Mouse (Mus musculus): ENCODE measurements around the gene Stk10. TPM values are rescaled to one million over a fixed set of nuclear protein-coding genes. Genes with fewer than 3 reads are reported as not detected.

Stk10 gene
- polyA plus RNA-seq, 1 experiment from 2014 or later: 1.6 TPM

DNA sequence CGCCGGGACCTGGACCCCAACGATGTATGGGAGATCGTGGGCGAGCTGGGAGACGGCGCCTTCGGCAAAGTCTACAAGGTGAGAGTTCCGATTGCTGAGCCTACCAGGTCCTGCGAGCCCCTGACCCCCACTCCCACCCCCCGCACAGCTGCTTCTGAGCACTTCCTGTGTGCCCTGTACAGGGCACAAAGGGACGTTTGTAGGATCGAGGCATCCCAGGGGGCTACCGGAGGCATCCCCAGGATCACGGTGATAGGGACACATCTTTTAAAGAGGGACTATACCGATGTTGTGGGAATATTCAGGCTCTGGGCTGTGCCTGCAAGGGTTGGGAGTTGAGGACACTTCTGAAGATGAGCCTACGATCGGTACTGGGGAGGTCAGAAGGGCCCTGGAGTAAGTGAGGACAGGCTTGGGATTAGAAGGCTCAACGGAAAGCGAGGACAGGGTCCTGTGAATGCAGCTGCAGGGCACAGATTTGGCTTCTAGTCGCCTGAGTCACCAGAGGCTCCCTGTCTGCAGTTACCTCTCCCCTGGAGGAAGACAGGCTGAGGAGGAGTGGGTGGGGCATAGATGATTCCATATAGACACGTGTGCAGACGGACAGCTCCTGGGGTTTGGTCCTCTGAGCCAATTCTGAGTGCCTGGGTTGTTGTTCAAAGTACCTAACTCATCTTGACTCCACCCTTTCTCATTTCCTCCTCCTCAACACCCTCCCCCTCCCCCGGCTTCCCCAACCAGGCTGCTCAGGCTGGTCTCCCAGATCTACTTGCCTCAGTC, 567 bp downstream of the Stk10 start:
- Histone ChIP-seq H3K4me2 (peak overlapping the region; percentile 100), H3K4me3 (ENCODE audit: low read depth, low read length) (peak overlapping the region; percentile 69), H3K27me3 (ENCODE audit: control insufficient read depth, insufficient read depth, low read length) (no peaks in the 10 kb centered on the region), H3K9me3 (replicated peaks; ENCODE audit: control insufficient read depth, low read length) (no peaks in the 10 kb centered on the region), H3K4me1 (ENCODE audit: control insufficient read depth, insufficient read depth, low read length) (peaks cover 6% of the 10 kb centered on the region; the same call in 1 of the 2 replicates), H3K9ac (ENCODE audit: low read depth, low read length) (peak overlapping the region; percentile 77), H3K27ac (ENCODE audit: low read depth, low read length) (no peak overlapping the region), H3K36me3 (ENCODE audit: control insufficient read depth, insufficient read depth, low read length) (no peaks in the 10 kb centered on the region; the same call in 1 of the 2 replicates)
- ATAC-seq (replicated peaks; ENCODE audit: insufficient number of reproducible peaks, low FRiP score, low TSS enrichment): peak; percentile 51; the same call in 1 of the 2 replicates
- WGBS (ENCODE audit: insufficient replicate concordance): 1% methylated on average over 24 of the region's 24 CpGs

DNA sequence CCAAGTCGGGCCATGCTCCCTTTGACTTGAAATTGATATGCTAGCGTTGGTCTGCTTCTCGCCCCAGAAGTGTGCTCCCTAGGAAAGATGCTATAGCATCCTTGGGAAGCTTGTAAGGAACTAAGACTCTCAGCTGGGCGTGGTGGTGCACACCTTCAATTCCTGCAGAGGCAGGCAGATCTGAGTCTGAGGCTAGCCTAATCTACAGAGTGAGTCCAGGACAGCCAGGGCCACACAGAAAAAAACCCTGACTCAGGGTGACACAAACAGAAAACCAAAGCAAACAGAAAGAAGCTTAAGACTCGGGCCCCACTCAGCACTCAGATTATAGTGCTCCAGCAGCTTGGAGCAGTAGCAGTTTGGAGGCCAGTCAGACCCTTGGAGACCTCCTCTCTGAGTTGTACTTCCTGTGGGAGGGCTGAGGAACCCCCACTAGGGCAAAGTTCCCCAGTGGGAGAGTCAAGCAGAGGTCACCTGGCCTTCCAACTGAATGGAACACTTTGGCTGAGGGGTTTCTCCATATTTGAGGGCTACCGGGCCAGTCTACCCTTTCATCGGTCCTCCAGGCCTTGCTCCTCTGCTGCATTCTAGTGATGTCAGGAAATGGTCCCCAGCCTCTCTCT, 1.5 kb downstream of the Stk10 start:
- Histone ChIP-seq H3K27me3 (ENCODE audit: control insufficient read depth, insufficient read depth, low read length) (no peaks in the 10 kb centered on the region), H3K4me1 (ENCODE audit: control insufficient read depth, insufficient read depth, low read length) (peaks cover 11% of the 10 kb centered on the region; the same call in 1 of the 2 replicates), H3K36me3 (ENCODE audit: control insufficient read depth, insufficient read depth, low read length) (no peaks in the 10 kb centered on the region; the same call in 1 of the 2 replicates), H3K9me3 (replicated peaks; ENCODE audit: control insufficient read depth, low read length) (no peaks in the 10 kb centered on the region), H3K9ac (ENCODE audit: low read depth, low read length) (no peak overlapping the region), H3K4me3 (ENCODE audit: low read depth, low read length) (no peak overlapping the region), H3K27ac (ENCODE audit: low read depth, low read length) (no peak overlapping the region), H3K4me2 (peak overlapping the region; percentile 100; the same call in 1 of the 2 replicates)
- 71% methylated on average over 7 of the region's 7 CpGs for WGBS (ENCODE audit: insufficient replicate concordance)
- no peak for ATAC-seq (replicated peaks; ENCODE audit: insufficient number of reproducible peaks, low FRiP score, low TSS enrichment)

DNA sequence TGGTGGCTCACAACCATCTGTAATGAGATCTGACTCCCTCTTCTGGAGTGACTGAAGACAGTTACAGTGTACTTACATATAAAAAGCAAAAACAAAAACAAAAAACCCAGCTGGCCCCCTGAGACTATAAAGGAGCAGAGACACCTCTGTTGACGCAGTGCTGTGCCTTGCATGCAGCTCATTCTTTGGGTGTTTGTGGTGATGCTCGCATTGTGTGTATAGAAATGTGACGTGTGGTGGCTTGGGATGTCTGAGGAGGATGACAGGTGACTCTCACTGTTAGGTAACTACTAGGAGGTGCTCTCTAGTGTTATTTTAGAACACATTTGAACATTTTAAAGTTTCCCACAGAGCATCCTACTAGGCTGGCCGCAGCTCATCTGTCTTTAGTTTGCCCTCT, 2.5 kb downstream of the Stk10 start:
- Histone ChIP-seq H3K27me3 (ENCODE audit: control insufficient read depth, insufficient read depth, low read length) (no peaks in the 10 kb centered on the region), H3K36me3 (ENCODE audit: control insufficient read depth, insufficient read depth, low read length) (no peaks in the 10 kb centered on the region; the same call in 1 of the 2 replicates), H3K4me2 (no peak overlapping the region), H3K9ac (ENCODE audit: low read depth, low read length) (no peak overlapping the region), H3K9me3 (replicated peaks; ENCODE audit: control insufficient read depth, low read length) (no peaks in the 10 kb centered on the region), H3K4me3 (ENCODE audit: low read depth, low read length) (no peak overlapping the region), H3K4me1 (ENCODE audit: control insufficient read depth, insufficient read depth, low read length) (peaks cover 11% of the 10 kb centered on the region; the same call in 1 of the 2 replicates), H3K27ac (ENCODE audit: low read depth, low read length) (no peak overlapping the region)
- 89% methylated on average over 4 of the region's 4 CpGs for WGBS (ENCODE audit: insufficient replicate concordance)
- ATAC-seq (replicated peaks; ENCODE audit: insufficient number of reproducible peaks, low FRiP score, low TSS enrichment): no peak

DNA sequence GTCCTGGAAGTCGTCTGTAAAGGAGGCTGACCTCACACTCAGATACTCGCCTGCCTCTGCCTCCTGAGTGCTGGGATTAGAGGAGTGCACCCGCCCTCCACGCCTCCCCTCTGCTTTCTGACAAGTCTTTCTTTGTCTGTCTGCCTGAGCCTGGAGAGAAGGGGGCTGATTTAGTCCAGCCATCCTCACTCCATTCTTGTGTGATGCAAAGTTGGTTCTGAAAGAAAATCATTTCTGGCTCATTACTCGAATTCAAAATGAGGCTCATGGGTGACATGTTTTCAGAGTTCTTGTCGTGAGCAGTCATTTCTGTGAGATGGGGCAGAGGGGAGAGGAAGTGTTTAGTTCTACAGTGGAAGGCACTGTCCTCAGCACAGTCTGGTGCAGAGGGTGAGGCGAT, 3.8 kb downstream of the Stk10 start:
- 61% methylated on average over 7 of the region's 7 CpGs for WGBS (ENCODE audit: insufficient replicate concordance)
- no peak for ATAC-seq (replicated peaks; ENCODE audit: insufficient number of reproducible peaks, low FRiP score, low TSS enrichment)
- H3K4me1 ChIP-seq (ENCODE audit: control insufficient read depth, insufficient read depth, low read length): peaks cover 11% of the 10 kb centered on the region

DNA sequence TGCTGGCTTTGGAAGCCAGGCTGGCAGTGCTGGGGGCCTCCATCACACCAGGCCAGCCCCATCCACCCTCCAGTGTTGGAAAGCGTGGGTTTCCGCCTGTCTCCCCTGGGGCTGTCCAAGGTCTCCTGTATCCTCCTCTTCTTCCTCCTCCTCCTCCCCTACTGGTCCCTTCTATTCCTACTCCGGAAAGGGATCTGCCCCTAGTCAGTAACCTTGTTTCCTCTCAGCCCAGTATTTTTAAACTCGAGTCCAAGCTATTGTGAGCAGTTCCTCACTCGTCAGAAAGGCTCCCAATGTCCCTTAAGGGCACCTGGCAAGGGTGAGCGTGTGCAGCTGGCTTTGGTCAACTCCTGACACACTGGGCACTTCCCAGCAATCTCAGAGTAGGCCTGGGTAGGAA, 5.3 kb downstream of the Stk10 start:
- 61% methylated on average over 6 of the region's 6 CpGs for WGBS (ENCODE audit: insufficient replicate concordance)
- no peak overlapping the region for H3K9ac ChIP-seq (ENCODE audit: low read depth, low read length)
- no peaks in the 10 kb centered on the region for H3K27me3 ChIP-seq (ENCODE audit: control insufficient read depth, insufficient read depth, low read length)
- H3K4me3 ChIP-seq (ENCODE audit: low read depth, low read length): no peak overlapping the region
- H3K9me3 ChIP-seq (replicated peaks; ENCODE audit: control insufficient read depth, low read length): no peaks in the 10 kb centered on the region
- H3K27ac ChIP-seq (ENCODE audit: low read depth, low read length): no peak overlapping the region
- no peak overlapping the region for H3K4me2 ChIP-seq
- ATAC-seq (replicated peaks; ENCODE audit: insufficient number of reproducible peaks, low FRiP score, low TSS enrichment): no peak
- no peaks in the 10 kb centered on the region; the same call in 1 of the 2 replicates for H3K36me3 ChIP-seq (ENCODE audit: control insufficient read depth, insufficient read depth, low read length)
- H3K4me1 ChIP-seq (ENCODE audit: control insufficient read depth, insufficient read depth, low read length): peaks cover 19% of the 10 kb centered on the region

More for the DNA sequence above, 3.8 kb downstream of the Stk10 start:
- Histone ChIP-seq H3K4me3 (ENCODE audit: low read depth, low read length) (no peak overlapping the region), H3K9me3 (replicated peaks; ENCODE audit: control insufficient read depth, low read length) (no peaks in the 10 kb centered on the region), H3K36me3 (ENCODE audit: control insufficient read depth, insufficient read depth, low read length) (no peaks in the 10 kb centered on the region; the same call in 1 of the 2 replicates), H3K4me2 (no peak overlapping the region), H3K27me3 (ENCODE audit: control insufficient read depth, insufficient read depth, low read length) (no peaks in the 10 kb centered on the region), H3K27ac (ENCODE audit: low read depth, low read length) (no peak overlapping the region), H3K9ac (ENCODE audit: low read depth, low read length) (no peak overlapping the region)

DNA sequence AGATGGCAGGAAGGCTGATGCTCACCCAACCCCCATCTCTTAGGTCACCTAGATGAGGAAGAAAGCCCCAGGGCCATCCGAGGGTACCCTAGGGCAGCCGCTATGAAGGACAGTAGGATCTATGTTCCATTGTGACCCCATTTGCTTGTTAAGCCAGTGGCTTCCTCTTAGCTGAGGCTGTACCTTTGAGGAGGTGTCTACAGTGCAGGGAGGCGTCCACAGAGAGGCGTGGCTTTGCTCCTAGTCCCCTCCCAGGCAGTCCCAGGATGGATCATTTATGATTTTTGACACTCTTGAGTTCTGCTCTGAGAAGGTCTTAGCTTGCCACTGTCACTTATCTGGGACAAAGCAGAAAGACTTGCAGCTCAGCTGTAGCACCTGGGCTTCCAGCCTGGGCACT, 5.7 kb downstream of the Stk10 start:
- H3K27me3 ChIP-seq (ENCODE audit: control insufficient read depth, insufficient read depth, low read length): no peaks in the 10 kb centered on the region
- H3K4me3 ChIP-seq (ENCODE audit: low read depth, low read length): no peak overlapping the region
- ATAC-seq (replicated peaks; ENCODE audit: insufficient number of reproducible peaks, low FRiP score, low TSS enrichment): no peak
- no peaks in the 10 kb centered on the region; the same call in 1 of the 2 replicates for H3K36me3 ChIP-seq (ENCODE audit: control insufficient read depth, insufficient read depth, low read length)
- WGBS (ENCODE audit: insufficient replicate concordance): 76% methylated on average over 4 of the region's 4 CpGs
- H3K27ac ChIP-seq (ENCODE audit: low read depth, low read length): no peak overlapping the region
- peaks cover 17% of the 10 kb centered on the region for H3K4me1 ChIP-seq (ENCODE audit: control insufficient read depth, insufficient read depth, low read length)
- H3K4me2 ChIP-seq: no peak overlapping the region
- no peaks in the 10 kb centered on the region for H3K9me3 ChIP-seq (replicated peaks; ENCODE audit: control insufficient read depth, low read length)
- no peak overlapping the region for H3K9ac ChIP-seq (ENCODE audit: low read depth, low read length)

DNA sequence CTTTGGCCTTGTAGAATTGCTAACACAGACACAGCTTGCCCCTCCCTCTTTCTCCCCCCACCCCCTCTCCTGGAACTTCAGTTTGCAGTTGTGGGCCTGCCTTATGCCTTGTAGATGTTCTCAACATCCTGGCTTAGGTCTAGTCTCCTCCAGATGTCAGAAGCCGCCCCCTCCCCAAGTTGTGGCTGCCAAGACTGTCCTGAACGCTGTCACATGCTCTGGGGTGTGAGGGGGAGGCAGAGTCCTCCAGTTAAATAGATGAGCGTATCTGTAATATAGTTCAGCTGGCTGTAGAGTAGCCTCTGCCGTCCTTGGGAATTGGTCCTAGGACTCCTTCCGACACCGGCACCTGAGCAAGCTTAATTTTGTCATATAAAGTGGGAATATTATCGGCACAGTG, 6.6 kb downstream of the Stk10 start:
- Histone ChIP-seq H3K9me3 (replicated peaks; ENCODE audit: control insufficient read depth, low read length) (no peaks in the 10 kb centered on the region), H3K27ac (ENCODE audit: low read depth, low read length) (no peak overlapping the region), H3K9ac (ENCODE audit: low read depth, low read length) (no peak overlapping the region), H3K27me3 (ENCODE audit: control insufficient read depth, insufficient read depth, low read length) (no peaks in the 10 kb centered on the region), H3K4me3 (ENCODE audit: low read depth, low read length) (no peak overlapping the region), H3K36me3 (ENCODE audit: control insufficient read depth, insufficient read depth, low read length) (no peaks in the 10 kb centered on the region; the same call in 1 of the 2 replicates), H3K4me2 (no peak overlapping the region), H3K4me1 (ENCODE audit: control insufficient read depth, insufficient read depth, low read length) (peaks cover 13% of the 10 kb centered on the region)
- 82% methylated on average over 7 of the region's 7 CpGs for WGBS (ENCODE audit: insufficient replicate concordance)
- no peak for ATAC-seq (replicated peaks; ENCODE audit: insufficient number of reproducible peaks, low FRiP score, low TSS enrichment)

DNA sequence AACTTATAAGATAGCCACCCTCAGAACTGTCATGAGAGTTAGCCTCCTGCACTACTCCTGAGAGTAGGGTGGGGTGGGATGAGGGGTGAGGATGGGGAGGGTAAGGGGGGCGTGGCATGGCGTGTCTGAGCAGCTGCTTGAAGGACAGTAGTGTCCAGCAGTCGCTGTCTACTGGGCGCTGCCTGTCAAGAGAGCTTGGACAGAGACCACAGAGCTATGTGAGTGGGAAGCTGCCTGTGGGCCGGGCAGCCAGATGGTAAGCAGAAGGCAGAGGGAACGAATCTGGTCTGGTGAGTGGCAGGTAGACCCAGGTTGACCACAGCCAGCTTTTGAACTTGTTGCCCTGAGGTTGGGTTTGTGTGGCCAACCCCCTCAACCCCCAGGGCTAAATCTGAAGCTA, 7.4 kb downstream of the Stk10 start:
- no peaks in the 10 kb centered on the region for H3K9me3 ChIP-seq (replicated peaks; ENCODE audit: control insufficient read depth, low read length)
- H3K27me3 ChIP-seq (ENCODE audit: control insufficient read depth, insufficient read depth, low read length): no peaks in the 10 kb centered on the region
- no peak overlapping the region for H3K4me3 ChIP-seq (ENCODE audit: low read depth, low read length)
- 66% methylated on average over 6 of the region's 6 CpGs for WGBS (ENCODE audit: insufficient replicate concordance)
- no peak for ATAC-seq (replicated peaks; ENCODE audit: insufficient number of reproducible peaks, low FRiP score, low TSS enrichment)
- no peak overlapping the region for H3K27ac ChIP-seq (ENCODE audit: low read depth, low read length)
- peaks cover 13% of the 10 kb centered on the region for H3K4me1 ChIP-seq (ENCODE audit: control insufficient read depth, insufficient read depth, low read length)
- no peaks in the 10 kb centered on the region; the same call in 1 of the 2 replicates for H3K36me3 ChIP-seq (ENCODE audit: control insufficient read depth, insufficient read depth, low read length)
- no peak overlapping the region for H3K9ac ChIP-seq (ENCODE audit: low read depth, low read length)
- H3K4me2 ChIP-seq: no peak overlapping the region
